Mouse (Mus musculus) liver, postnatal 0 days (tissue): Measurements from ENCODE around the gene Mettl24.

ENCODE experiments used
- CTCF ChIP-seq: sonication (generic); IDR thresholded peaks from 2 replicates; pipeline ENCODE4 v1.5.1; 2016; ENCODE audit warnings: antibody characterized with exemption, low read depth
- EP300 ChIP-seq: IDR thresholded peaks from 2 replicates; pipeline ENCODE4 v1.6.1; 2016; ENCODE audit warnings: antibody characterized with exemption, low read depth, mild to moderate bottlenecking

DNA sequence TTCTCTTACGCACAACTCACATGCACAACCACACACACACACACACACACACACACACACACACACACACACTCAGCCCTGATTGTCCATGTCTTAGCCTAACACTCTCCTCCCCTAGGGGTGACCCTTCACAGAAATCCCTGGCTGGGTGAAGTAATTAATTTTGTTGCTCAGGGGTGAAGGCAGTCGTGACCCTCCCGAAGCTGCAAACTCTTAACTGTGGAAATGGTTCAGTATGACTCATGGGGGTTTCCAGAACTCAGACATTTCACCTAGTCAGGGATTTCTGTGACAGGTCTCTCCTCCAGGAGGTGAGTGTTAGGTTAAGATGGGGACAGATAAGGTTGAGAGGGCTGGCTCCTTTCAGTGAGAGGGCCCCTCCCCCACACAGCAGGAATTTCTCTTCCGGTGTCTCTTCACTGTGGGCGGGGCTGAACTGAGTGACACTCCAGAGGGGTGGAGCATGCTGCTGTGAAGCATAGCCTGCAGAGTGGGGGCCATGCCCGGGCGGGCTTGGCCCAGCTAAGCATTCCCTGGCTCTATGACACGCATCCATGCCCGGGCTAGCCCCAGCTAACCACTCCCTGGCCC is 30.0 kb downstream of the Mettl24 start:
- TF ChIP-seq CTCF = no peak
- TF ChIP-seq EP300 = no peak
